Mouse (Mus musculus) ES-Bruce4 (cell line): ENCODE measurements around the gene Wdtc1. TPM values are rescaled to one million over a fixed set of nuclear protein-coding genes. Genes with fewer than 3 reads are reported as not detected.

ENCODE experiments used
- H3K27ac ChIP-seq: 2 replicates; pipeline ENCODE4 v1.5.1; 2012; ENCODE audit warnings: low read length, inconsistent platforms; ENCODE audit not compliant: insufficient read depth
- H3K27me3 ChIP-seq: 2 replicates; pipeline ENCODE4 v1.6.1; 2012; ENCODE audit warnings: mild to moderate bottlenecking, low read length, inconsistent platforms; ENCODE audit not compliant: control insufficient read depth, poor library complexity, insufficient read depth, severe bottlenecking
- H3K36me3 ChIP-seq: 2 replicates; pipeline ENCODE4 v1.6.1; 2012; ENCODE audit warnings: inconsistent platforms, mild to moderate bottlenecking, low read length, moderate library complexity; ENCODE audit not compliant: control insufficient read depth, poor library complexity, insufficient read depth, severe bottlenecking
- H3K4me1 ChIP-seq: one replicate; pipeline ENCODE4 v1.8.1; 2011; ENCODE audit warnings: low read length; ENCODE audit not compliant: control insufficient read depth, insufficient read depth
- H3K4me3 ChIP-seq: 2 replicates; pipeline ENCODE4 v1.5.1; 2011; ENCODE audit warnings: low read depth, mild to moderate bottlenecking, low read length
- H3K9ac ChIP-seq: 2 replicates; pipeline ENCODE4 v1.6.1; 2012; ENCODE audit warnings: low read depth, mild to moderate bottlenecking, inconsistent platforms; ENCODE audit not compliant: poor library complexity, severe bottlenecking
- H3K9me3 ChIP-seq: replicated peaks from 2 replicates; pipeline ENCODE4 v1.6.1; 2012; ENCODE audit warnings: mild to moderate bottlenecking, low read length, inconsistent platforms; ENCODE audit not compliant: control insufficient read depth, poor library complexity, insufficient read depth, severe bottlenecking
- CTCF ChIP-seq: IDR thresholded peaks from one replicate; pipeline ENCODE4 v1.8.1; 2011; ENCODE audit warnings: low read depth, low read length
- EP300 ChIP-seq: IDR thresholded peaks from 2 replicates; pipeline ENCODE4 v1.6.1; 2011; ENCODE audit warnings: low read depth, low read length; ENCODE audit not compliant: insufficient read depth
- POLR2A ChIP-seq: IDR thresholded peaks from one replicate; pipeline ENCODE4 v1.8.1; 2011; ENCODE audit warnings: low read length; ENCODE audit not compliant: insufficient read depth
- polyA plus RNA-seq: library from polyadenylated mRNA; stranded (reverse); fragments of >200 nt; gene quantifications from 2 replicates; pipeline ENCODE4 v1.2.4, GENCODE M21; 2011; ENCODE audit warnings: low read depth; ENCODE audit not compliant: missing spikeins, insufficient read depth, insufficient read length

Gene Wdtc1
- polyA plus RNA-seq, 1 experiment: 69.2 TPM

GRCm38 (mm10) chr4:133253412-133253811 lies 99.9 kb downstream of the Wdtc1 start:
- no peak overlapping the region for H3K27ac ChIP-seq
- peaks cover 5% of the 10 kb centered on the region for H3K4me1 ChIP-seq
- H3K36me3 ChIP-seq: no peaks in the 10 kb centered on the region
- no peaks in the 10 kb centered on the region for H3K9me3 ChIP-seq
- no peak overlapping the region for H3K9ac ChIP-seq
- H3K4me3 ChIP-seq: no peak overlapping the region
- H3K27me3 ChIP-seq: no peaks in the 10 kb centered on the region
- TF ChIP-seq EP300: no peak
- no peak for TF ChIP-seq CTCF
- TF ChIP-seq POLR2A: no peak

GRCm38 (mm10) chr4:133252089-133252488 lies 101.2 kb downstream of the Wdtc1 start:
- no peak overlapping the region for H3K4me3 ChIP-seq
- no peak overlapping the region for H3K27ac ChIP-seq
- no peaks in the 10 kb centered on the region for H3K9me3 ChIP-seq
- TF ChIP-seq CTCF (no peak), EP300 (no peak), POLR2A (no peak)
- no peaks in the 10 kb centered on the region for H3K36me3 ChIP-seq
- no peak overlapping the region for H3K9ac ChIP-seq
- H3K27me3 ChIP-seq: no peaks in the 10 kb centered on the region
- no peaks in the 10 kb centered on the region for H3K4me1 ChIP-seq

DNA sequence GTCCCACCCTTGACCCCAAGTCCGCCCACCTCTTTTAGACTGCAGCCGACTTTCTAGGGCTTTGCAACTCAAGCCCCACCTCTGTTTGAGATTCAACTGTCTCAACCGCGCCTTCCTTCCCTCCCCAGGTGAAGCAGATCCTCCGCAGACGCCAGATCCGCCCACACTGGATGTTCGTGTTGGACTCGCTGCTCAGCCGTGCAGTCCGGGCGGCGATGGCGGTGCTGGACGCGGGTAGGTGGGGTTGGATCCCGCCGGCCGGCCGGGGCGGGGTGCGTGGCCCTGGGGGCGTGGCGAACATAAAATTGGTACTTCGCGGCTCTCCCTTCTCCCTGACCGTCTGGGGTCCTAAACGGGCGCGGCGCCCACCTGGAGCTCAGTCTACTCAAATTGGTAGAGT lies 102.1 kb downstream of the Wdtc1 start:
- H3K27me3 ChIP-seq: no peaks in the 10 kb centered on the region
- peak overlapping the region; percentile 54 for H3K4me3 ChIP-seq
- TF ChIP-seq CTCF (peak; percentile 0), POLR2A (no peak), EP300 (no peak)
- no peaks in the 10 kb centered on the region for H3K4me1 ChIP-seq
- H3K9me3 ChIP-seq: no peaks in the 10 kb centered on the region
- no peaks in the 10 kb centered on the region for H3K36me3 ChIP-seq
- H3K27ac ChIP-seq: no peak overlapping the region
- H3K9ac ChIP-seq: peak overlapping the region; percentile 6; the same call in 1 of the 2 replicates

DNA sequence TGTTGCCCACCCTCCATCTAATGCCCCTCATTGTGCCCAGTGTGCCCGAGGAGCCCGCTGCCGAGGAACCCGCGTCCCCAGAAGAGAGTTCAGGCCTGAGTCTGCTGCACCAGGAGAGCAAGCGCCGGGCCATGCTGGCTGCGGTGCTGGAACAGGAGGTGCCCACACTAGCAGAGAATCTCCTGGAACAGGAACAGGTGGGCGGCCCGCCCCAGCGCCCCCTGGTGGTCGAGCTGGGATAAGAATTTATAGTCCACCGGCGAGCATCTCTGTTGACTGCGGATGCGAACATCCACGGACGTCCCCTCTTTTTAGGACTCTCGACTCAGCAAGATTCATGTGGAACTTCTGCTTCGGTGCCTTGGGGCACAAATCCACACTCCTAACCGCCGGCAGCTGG lies 102.7 kb downstream of the Wdtc1 start:
- TF ChIP-seq CTCF (peak; percentile 65), EP300 (0 out of 2 replicates have a peak, but pooled peaks have one; percentile 7), POLR2A (no peak)
- Histone ChIP-seq H3K9me3 (no peaks in the 10 kb centered on the region), H3K27ac (no peak overlapping the region), H3K9ac (peak overlapping the region; percentile 11; the same call in 1 of the 2 replicates), H3K36me3 (no peaks in the 10 kb centered on the region), H3K4me3 (peak overlapping the region; percentile 54), H3K4me1 (no peaks in the 10 kb centered on the region), H3K27me3 (no peaks in the 10 kb centered on the region)

DNA sequence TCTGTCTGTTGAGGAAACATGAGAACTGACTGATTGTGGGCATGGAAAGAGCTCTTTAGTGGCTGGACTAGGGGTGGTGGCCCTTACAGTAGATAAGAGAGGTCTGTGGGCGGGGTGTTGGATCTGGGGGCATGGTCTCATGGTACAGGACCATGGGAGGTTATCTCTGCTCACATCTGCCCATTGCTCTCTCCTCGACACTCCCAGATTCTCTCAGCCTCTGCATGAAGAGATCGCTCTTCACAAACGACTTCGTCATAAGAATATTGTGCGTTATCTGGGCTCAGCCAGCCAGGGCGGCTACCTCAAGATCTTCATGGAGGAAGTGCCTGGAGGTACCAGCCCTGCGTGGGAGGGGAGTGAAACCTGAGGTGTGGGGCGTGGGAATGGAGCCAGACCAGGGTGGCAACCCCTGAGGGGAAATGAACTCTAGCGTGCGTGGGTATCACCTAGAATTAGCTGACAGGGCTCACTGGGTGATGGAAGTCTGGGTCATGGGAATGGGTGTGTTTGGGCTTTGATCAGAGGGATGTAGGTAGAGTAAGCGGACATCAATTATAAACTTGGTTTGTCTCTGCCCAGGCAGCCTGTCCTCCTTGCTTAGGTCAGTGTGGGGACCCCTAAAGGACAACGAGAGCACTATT lies 105.4 kb downstream of the Wdtc1 start:
- Histone ChIP-seq H3K36me3 (no peaks in the 10 kb centered on the region), H3K4me1 (no peaks in the 10 kb centered on the region), H3K27me3 (no peaks in the 10 kb centered on the region), H3K27ac (no peak overlapping the region), H3K9ac (no peak overlapping the region), H3K9me3 (no peaks in the 10 kb centered on the region), H3K4me3 (no peak overlapping the region)
- TF ChIP-seq CTCF: no peak
- no peak for TF ChIP-seq EP300
- no peak for TF ChIP-seq POLR2A

DNA sequence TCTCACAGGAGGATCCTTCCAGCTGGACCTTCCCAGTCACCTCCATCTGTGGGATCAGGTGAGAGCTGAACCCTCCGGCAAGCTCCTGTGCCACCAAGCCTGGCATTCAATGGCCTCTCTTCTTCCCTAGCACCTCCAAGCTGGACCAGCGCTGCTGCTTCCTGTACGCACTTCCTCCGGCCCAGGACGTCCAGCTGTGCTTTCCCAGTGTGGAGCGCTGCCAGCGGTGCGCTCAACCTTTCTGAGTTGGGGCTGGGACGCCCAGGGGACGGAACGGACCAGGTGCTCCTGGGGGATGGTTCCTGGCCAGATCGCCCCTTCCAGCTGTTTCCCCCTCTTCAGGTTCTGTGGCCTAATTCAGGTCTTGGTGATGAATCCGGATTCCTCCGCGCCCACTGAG lies 106.2 kb downstream of the Wdtc1 start:
- H3K4me3 ChIP-seq: 0 out of 2 replicates have a peak overlapping the region, but pooled peaks have one; percentile 16
- H3K36me3 ChIP-seq: no peaks in the 10 kb centered on the region
- H3K4me1 ChIP-seq: no peaks in the 10 kb centered on the region
- H3K9ac ChIP-seq: no peak overlapping the region
- no peaks in the 10 kb centered on the region for H3K27me3 ChIP-seq
- no peak for TF ChIP-seq POLR2A
- no peak for TF ChIP-seq EP300
- no peak overlapping the region for H3K27ac ChIP-seq
- H3K9me3 ChIP-seq: no peaks in the 10 kb centered on the region
